Mouse (Mus musculus) kidney, postnatal 14 days (tissue): ENCODE data around the gene Cdx2.

Experiments
- DNase-seq: peaks from one replicate; pipeline ENCODE4 v3.0.0; 2022; ENCODE audit warnings: mixed read lengths

Gene Cdx2

DNA sequence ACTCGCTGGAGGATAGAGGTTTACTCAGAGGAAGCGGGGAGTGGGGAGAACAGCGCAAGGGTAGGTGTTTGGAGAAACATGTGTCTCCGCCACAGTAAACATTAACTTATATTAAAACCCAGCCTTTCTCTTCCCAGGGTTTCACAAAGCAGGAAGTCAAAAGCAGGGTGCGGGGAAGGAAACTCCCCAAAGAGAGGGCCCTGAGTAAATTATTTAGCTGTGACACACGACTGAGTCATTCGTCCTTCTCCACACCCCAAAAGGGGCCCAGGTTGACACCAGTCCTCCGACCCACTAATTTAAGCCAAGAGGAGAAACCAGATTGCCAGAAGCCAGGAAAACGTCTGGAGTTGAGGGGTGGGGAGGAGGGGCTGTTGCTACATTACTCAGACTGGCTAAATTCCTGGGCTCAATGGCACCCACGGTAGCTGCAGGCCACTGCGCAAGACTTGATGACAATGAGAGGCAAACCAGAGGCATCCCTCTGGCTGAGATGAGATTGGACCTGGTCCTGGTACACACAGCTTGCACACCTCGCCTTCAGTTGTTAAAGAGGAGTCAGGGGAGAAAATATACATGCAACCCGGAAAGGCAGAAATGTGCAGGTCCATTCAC is 14.5 kb downstream of the Cdx2 start:
- no peak for DNase-seq

DNA sequence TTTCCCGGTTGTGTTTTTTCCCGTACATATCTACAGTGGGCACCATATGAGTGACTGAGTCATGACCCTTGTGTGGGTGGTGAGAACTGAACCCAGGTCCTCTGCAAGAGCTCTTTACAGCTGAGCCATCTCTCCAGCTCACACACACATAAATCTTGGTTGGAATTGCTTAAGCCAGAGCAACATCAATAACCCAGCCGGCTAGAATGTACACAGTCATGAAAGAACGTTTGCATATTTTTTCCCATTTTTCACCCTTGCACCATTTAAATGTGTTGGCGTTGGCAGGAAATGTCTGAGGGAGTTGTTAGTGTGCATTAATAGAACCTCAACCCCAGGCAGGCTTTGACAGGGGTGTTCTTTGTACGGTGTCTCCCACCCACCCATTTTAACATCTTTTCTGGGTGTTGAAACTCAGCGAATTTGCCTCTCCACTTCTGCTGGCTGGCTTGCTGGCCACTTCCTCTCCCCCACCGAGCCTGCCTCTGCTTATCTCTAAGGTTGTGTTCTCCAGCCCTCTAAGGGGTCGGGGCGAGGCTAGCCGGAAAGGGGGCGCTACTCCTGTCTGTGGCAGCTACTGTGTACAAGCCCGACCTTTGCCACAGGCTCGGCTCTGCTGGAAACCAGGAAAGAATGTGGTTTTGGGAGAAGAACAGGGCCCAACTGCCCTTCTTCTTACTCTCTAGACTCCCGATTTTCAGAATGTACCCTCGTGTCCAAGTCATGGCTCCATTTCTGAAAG is 15.1 kb downstream of the Cdx2 start:
- DNase-seq, result no peak

DNA sequence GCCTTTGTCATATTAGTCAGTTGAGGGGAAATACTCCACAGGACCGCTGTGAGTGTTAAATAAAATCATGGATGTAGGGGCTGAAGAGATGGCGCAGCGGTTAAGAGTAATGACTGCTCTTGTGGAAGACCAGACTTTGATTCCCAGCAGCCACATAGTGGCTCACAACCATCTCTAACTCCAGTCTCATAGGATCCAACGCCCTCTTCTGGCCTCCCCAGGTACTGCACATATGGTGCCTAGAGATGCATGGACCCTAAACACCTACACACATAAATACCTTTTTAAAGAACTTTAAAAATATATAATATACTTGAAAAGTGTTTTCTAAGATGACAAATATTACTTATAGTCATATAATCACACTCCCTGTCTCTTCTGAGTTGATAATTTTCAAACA is 22.7 kb downstream of the Cdx2 start:
- no peak for DNase-seq

DNA sequence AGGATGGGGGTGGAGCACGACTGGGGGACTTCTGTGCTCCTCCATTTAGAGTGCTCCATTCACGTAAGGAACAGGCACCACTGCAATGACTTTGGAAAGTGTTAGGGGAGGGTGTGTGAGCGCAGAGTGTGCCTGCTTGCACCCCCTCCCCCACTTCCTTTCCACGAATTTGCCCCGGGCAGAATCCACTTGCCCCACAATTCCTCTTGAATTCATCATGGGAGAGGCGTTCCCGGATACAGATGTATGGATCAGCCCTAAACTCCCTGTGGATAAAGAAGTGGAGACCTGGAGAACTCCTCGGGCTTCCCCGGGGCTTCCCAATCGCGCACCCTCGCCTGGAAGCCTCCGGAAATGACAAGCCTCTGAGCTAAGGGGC is 29.5 kb downstream of the Cdx2 start:
- DNase-seq, result no peak

DNA sequence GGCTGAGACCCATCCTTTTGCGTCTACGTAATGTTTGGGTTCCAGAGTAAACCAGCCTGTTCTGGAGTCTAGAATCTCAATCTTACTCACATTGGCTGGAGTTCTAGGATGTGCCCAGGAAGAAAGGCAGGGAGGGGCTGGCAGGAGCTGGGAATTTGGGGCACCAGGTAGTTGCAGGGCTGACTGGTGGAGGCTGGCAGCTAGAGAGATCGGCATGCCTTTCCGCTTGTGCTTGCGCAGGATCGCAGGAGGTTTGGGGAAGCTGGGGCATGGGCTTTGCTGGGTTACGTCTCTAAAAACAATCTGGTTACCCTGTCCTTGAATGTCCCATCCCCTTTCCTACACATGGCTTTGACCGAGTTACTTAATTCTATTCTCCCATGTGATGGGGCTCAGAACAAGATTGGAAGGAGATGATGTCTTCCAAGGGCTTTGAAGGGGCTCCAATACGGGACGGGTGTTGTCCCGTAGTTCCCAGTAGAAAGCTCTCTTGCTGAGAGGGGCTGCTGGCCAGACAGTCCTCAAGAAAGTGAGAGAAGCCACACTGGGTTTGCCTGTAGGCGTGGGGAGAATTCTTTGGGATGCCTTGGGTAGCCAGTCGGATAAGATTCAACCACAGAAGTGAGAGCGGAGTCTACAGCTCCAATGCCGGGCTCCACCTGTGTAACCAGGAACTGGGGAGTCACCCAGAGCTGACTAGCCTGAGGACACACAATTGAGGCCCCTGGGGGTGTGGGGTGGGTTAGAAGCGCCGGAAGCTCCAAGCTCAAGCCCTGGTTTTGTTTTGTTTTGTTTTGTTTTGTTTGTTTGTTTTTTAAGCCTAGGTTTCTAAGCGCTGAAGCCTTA is 30.1 kb downstream of the Cdx2 start:
- DNase-seq, result no peak

DNA sequence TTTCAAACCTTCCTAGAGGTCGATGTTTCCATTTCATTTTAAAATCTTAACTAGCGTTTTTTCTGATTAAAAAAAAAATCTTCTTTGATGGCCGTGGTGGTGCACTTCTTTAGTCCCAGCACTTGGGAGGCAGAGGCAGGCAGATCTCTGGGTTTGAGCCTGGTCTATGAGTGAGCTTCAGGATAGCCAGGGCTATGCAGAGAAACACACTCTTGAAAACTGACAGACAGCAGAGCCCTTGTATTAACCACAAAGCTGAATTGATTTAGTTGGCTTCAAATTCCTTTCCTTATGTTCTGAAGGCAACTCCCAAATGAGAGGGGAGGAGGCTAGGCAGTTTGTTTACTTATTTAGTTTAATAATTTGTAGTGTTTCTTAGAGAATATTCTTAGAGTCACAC is 31.3 kb downstream of the Cdx2 start:
- no peak for DNase-seq

DNA sequence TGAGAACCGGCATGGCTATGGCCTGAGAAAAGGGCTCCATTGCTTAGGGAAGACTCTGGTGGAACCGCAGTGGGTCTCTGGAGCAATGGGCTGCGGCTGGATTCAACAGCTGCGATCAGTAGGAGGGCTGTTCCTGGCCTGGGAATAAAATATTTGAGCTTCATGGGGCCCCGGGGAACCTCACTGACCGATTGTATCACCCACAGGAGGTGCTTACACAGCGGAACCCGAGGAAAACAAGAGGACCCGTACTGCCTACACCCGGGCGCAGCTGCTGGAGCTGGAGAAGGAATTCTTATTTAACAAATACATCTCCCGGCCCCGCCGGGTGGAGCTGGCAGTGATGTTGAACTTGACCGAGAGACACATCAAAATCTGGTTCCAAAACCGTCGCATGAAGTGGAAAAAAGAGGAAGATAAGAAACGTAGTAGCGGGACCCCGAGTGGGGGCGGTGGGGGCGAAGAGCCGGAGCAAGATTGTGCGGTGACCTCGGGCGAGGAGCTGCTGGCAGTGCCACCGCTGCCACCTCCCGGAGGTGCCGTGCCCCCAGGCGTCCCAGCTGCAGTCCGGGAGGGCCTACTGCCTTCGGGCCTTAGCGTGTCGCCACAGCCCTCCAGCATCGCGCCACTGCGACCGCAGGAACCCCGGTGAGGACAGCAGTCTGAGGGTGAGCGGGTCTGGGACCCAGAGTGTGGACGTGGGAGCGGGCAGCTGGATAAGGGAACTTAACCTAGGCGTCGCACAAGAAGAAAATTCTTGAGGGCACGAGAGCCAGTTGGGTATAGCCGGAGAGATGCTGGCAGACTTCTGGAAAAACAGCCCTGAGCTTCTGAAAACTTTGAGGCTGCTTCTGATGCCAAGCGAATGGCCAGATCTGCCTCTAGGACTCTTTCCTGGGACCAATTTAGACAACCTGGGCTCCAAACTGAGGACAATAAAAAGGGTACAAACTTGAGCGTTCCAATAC is 32.6 kb downstream of the Cdx2 start:
- no peak for DNase-seq

DNA sequence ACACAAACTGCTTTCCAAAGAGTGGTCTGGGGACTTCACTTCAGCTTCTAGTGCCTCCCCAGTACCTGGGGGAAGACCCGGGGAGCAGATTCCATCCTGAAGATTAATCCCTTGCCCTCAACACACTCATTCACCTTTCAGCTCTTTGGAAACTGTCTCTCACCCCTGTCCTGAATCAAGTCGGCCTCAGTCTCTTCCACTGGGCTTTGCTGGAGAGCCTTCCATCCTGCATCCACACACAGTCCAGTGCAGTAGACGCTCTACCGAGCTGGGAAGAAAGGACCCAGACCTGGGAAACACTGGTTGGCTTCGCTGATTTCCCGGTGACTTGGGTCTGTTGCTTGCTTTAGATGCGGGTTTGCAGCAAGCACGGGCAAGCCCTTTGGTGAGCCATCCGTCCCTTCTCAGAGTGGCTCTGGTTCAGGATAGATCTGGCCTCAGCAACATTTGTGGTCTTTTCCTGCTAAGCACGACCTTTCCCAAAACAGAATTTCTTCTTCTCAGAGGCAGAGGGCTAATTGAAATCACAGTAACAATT is 34.2 kb downstream of the Cdx2 start:
- no peak for DNase-seq

DNA sequence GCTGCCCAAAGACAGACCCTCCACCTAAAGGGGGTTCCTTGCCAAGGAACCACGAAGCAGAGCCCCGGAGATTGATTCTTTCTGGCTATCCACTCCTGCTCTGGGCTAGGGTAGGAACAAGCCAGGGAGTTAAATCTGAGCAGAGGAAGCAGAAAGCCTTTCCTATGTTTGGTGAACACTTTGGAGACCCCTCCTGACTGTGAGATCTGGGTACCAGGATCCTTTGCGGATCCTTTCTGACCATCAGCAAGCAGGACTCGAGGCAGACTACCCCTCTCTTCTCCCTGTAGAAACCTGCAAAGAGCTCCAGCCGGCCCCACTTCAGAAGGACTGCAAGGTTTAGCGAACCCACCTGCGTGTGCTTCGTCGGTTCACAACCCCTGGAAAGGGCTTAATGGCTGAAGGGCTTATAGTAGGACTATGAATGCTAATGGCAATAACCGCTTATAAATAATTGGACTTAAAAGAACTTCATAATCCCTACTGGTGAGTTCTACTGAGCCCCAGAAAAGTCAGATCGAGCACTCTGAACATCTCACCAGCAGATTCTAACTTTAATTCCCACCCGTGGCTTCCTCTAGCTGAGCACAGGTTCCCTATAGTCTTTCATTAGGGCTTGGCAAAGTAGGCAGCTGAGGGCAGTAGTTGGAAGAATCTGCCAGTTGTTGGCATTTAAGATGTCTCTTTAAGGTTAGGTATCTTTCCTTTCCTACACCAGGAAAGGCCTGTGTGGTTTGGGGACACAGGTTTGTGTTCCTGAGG is 34.8 kb downstream of the Cdx2 start:
- no peak for DNase-seq

DNA sequence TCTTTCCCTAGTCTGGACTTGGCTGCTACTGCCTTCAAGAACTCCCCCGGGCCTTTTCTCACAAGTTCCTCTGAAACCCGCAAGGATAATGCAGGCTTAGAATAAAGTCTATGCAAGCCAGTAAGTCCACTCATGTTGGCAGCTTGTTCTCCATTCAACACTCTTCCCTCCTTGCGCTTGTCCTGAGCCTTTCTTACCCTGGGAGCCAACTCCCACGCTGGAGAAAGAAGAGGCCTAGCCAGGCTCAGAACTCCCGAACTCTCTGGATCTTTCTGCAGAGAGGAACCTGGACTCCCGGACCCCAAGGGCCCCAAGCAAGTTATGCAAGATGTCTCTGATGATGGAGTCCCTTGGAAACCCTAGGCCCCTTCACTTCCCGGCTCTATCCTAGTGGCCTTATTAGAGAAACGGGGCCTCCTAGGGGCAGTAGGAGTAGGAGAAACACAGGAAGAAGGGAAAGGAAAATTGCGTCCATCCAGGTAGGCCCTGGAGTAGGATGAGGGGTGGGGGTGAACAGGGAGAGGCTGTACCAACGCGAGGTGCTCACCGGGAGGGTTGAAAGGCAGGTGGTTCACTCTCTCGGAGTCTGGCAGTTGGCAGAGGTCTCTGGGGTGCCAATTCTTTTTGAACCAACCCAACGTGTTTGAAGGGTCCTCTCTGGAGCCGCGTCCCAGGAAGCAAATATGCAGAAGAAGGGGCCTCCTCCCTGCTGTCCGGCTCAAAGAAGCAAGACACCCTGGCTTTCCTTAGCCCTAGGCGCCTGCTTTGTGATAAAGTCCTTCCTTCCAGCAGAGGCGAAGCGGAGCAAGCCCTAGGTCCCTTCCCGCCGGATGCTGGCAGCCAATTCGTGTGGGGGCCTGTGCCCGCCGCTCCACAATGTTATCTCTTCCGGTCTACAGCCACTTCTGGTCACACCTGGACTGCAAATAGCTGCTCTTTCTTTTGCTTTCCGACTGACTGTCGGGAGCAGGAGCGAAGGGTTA is 36.1 kb downstream of the Cdx2 start:
- no peak for DNase-seq

DNA sequence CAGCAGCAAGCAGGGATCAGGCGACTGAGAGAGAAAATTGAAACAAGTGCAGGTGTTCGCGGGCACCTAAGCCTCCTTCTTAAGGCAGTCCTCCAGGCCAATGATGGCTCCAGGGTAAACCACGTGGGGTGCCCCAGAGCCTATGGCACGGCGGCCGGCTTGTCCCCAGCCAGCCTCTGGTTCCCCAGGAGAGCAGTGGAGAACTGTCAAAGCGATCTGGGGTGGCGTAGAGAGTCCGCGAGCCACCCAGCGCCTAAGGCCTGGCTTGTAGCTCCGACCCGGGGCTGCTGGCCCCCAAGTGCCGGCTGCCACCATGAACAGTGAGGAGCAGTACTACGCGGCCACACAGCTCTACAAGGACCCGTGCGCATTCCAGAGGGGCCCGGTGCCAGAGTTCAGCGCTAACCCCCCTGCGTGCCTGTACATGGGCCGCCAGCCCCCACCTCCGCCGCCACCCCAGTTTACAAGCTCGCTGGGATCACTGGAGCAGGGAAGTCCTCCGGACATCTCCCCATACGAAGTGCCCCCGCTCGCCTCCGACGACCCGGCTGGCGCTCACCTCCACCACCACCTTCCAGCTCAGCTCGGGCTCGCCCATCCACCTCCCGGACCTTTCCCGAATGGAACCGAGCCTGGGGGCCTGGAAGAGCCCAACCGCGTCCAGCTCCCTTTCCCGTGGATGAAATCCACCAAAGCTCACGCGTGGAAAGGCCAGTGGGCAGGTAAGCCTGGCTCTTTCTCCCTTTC is 37.0 kb downstream of the Cdx2 start, which contains the start of gene Pdx1:
TSS of gene Pdx1 (plus strand) at position 34 of the 747 bp plus-strand sequence.
- DNase-seq, result no peak

DNA sequence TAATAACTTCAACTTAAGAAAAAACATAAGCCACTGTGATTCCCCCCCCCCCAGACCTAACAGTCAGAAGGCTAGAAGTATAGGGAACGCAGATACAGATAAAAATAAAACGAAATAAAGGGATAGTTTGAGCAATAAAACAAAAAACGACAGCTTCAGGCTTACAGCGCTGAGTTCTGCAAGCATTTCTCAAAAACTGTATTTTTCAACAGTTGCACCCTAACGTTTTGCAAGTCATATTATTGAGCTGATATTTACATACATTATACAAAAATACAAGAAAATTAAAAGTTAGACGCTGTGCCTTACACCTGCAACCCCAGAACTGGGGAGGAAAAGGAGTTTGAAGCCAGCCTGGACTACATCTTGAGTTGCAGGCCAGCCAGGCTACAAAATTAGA is 37.7 kb downstream of the Cdx2 start:
- no peak for DNase-seq

DNA sequence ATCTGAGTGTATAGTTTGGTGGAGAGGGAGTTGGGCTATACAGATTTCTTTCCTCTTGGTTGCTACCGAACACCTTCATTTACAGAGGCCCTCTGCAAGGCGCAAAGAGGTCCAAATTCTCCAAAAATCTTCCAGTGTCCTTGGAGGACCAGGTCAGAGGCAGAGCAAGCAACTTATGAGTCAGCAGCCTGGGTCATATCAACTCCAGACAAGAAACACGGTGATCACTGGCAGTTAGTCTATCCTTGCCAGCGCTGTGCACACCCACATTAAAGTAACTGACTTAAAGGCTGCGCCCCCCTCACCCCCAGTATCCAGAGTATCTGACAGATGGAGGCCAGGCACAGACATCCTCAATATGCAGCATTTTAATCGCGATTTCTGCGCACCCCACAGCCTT is 38.3 kb downstream of the Cdx2 start:
- no peak for DNase-seq

DNA sequence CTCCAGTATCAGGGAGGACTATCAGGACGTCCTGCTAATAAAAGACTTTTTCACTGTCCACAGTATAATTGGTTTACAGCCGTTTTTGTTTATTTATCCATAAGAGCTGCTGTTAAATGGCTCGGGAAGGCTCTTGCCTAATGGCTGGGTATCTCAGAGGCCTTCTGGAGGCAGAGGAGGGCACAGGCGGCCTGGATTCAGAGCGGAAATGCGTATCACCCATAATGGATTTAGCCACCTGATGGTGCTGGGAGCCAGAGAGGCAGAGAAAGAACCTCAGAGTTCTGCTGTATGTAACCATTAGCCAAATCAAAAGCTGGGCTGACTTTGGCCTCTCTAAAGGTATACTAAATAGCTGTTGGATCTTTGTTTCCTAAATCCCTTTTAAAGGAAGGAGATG is 39.6 kb downstream of the Cdx2 start:
- no peak for DNase-seq

DNA sequence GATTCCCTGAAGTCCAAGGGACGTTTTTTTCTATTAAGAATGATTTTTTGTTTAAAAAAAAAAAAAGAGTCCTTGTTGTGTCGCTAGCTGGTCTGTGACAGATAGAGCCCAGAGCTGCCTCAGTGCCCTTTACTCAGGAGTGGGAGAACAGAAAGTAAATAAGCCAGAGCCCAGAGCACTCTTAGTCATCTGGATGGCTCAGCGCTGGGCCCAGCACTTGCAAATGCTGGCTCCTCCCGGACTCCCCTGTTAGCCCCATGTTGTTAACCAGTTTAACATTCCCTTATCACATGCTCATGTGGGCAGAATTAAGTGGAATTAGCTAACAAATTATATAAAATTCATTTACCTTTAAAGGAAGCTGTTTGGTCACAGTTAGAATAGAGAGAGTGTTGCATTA is 43.1 kb downstream of the Cdx2 start:
- no peak for DNase-seq

DNA sequence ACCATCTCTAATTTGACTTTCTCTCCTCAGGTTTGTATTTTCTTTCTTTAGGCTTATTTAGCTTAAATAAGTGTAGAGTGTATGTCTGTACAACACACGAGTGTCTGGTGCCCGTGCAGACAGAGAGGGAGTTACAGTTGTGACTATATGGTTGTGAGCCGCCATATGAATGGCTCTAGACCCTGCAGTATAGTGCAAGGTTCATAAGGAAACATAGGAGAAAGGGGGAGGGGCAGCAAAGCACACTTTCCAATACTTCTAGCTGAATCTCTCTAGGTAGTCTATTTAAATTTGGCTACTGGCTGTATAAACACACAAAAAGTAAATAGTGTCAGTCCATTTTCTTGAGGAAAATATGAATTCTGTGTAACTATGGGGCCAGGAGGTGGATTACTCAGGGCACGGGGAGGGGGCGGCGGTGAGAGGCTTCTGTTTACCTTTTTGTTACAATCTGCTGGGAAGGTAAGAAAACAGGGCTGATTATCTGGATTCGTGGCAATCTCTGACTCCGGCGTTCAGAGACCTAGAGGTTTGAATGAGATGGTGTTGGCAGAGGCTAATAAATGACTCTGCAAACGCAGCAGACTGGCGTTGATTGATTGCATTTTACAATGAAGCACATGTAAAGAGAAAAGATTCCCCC is 45.0 kb downstream of the Cdx2 start:
- DNase-seq, result no peak

DNA sequence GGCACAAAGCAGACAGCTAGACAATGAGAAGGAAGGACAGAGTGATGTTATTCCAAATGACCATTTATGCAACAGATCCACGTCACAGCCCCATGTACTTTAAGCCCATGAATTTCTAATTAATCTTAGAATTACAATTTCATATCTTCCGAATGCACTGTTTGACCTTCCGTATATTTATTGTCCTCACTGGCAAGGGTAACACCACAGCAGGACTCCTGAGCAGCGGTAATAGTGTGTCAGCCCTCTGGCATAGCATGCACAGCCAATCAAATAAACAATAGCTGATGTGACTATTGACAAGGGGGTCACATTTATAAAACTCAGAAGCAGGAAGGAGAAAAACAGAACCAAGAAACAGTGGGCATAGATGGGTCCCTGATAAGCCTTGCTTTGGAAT is 46.3 kb downstream of the Cdx2 start:
- DNase-seq, result no peak

DNA sequence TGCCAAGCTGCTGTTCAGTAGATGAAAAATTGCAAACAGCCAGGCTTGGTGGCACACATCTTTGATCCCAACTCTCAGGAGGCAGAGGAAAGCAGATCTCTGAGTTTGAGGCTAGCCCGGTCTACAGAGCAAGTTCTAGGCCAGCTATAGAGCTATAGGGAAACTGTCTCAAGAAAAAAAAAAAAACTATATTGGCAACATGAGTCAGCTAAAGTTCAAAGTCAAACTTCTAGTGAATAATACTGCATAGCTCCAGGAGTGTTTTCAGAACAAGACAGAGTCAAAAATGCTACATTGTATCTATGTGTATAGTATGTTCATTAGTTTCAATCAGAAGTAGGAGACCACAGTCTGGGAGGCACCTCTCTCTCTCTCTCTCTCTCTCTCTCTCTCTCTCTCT is 46.9 kb downstream of the Cdx2 start:
- DNase-seq, result no peak
